Mouse (Mus musculus): ENCODE data around the gene Sept9.

Gene Sept9

DNA sequence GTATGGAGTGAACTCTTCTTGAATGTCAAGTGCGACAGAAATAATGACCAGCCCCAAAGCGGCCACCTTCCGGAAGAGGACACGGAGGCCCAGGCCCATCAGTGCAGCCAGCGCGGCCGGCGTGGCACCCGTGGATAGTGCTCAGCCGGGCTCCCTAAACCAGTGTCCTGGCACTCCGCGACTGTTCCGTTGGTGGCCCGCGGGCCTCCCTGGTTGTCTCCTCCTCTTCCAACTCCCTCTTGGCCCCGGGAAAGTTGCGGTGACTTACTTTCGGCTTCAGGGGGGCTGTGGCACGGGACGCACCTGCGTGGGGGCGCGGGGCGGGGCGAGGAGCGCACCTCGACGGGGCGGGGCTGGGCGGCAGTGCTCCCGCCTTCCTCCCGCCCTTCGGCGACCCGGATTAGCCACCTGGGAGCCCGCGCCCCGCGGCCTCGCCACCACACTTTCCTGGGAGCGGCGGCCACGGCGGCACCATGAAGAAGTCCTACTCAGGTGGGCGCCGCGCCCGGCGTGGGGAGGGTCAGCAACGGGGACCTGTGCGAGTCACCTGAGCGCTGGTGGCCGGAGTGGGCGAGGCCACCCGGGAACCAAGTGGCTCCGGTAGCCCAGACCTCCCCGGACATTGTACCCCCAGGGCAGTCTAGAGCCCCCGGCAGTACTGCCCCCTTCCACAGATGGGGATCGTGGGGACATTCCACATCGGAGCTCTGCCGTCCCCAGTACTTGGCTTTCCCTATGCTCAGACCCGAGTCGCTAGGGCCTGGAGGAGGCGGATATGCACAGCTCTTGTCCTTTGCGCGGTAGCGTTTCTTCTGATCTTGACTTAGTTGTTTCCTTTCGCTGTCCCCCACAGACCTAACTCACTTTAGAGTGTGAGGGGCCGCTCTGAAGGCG lies at the start of gene Sept9:
Gene Sept9 (plus strand): TSS at position 380 of the 894 bp plus-strand sequence.
- peak; percentile 12 for DNase-seq (ENCODE audit: inconsistent ontology term)

DNA sequence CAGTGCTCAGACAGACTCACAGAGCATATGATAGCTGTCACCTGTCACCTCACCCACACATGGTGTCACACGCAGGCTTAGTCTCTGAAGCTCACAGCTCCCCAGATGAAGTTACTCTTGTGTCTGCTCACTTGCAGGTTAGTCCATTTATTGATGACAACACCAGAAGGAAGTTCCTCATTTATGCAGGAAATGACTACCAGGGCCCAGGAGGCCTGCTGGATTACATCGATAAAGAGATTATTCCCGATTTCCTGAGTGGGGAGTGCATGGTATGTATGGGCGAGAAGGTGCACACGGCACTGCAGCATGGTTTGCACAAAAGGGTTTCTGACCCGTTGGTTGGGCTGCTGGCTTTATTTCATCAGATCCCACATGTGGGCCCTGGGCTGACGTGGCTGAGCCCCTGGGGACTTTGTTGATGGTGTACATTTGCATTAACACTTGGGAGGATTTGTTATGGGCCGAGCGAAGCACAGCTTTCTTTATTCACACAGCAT lies 48.9 kb upstream of the Sept9 start:
- no peak for DNase-seq (ENCODE audit: inconsistent ontology term)

DNA sequence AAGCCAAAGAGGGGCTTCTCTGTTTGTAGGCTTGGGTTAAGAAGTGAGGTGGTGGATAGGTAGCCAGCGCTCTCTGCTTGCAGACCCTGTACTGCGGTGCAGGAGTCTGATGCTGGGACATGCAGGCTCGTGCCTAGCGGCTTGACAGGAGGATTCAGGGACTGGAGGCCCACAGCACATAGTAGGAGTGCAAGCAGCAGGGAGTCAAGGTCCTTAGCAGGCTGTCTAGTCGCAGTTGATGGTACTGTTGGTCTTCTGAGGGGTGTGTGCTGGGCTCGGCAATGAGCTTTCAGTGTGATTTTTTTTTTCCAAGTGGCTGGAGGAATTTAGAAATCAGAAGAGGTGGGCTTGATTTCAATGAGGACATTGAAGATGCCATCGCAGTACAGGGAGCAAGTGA lies 48.0 kb upstream of the Sept9 start:
- no peak for DNase-seq (ENCODE audit: inconsistent ontology term)

DNA sequence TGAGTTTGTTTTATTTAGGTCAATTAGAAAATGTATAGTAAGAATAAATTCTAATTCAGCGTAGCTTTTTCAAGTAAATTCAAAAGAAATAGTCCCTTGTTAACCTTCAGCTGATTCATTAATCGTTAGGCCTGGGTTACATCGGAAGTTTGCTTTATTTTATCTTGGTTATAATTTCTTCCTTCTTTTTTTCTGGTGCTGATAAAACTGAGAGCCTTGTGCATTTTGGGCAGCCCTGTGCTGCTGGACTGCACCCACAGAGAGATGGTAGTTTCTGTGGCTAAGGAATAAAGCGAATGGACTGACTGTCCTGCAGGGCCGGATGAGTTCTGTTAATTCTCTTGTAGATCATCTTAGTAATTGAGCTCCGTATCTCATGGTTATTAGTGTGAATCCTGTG lies 46.9 kb upstream of the Sept9 start:
- no peak for DNase-seq (ENCODE audit: inconsistent ontology term)

- DNase-seq (ENCODE audit: inconsistent ontology term): no peak
These were observed 45.9 kb upstream of the Sept9 start for GRCm38 (mm10) chr11:117153553-117153952.

DNA sequence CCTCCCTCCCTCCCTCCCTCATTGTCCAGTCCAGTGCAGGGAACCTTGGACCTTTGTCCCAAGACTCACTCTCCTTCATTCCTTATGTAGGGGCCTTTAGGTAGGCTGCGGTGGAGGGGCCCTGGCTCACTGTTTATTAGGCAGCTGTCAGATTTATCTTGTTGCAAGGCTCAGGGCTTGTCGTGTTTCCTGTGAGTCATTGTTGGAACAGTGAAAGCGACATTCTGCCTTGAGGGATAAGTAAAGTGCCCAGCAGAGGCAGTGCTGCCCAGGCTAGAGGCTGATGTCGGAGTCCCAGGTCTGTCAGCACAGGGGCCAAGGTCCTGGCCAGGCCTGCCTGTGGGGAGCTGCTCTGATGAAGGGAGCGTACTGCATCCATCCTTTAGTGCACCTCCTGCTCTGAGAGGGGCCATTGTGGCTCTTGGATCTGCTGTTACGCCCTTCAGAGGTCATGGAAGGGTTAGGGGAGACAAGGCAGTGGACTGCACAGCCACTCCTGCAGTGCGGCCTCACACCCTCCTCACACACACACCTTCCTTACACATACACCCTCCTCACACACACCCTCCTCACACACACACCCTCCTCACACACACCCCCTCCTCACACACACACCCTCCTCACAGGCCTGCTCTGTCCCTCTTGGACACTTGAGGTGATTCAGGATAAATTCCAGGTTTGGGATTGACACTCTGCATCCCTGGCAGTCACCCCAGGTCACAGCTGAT lies 45.2 kb upstream of the Sept9 start:
- peak; percentile 66 for DNase-seq (ENCODE audit: inconsistent ontology term)

DNA sequence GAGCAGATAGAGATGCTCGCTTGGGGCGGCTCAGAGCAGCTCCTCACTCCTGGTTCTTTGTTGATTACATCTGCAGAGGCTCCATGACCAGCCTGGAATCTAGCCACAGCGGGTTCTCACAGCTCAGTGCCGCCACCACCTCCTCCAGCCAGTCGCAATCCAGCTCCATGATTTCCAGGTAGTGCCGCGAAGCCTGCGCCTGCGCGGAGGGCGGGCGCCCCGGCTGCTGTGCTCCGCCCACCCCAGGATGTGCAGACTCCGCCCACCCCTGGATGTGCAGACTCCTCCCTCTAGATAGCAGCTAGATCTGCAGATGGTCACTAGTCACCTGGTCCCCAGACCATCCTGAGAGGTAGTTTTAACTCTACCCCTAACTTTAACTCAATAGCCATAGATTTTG lies 42.7 kb upstream of the Sept9 start:
- DNase-seq (ENCODE audit: inconsistent ontology term): no peak

GRCm38 (mm10) chr11:117158343-117158742 lies 41.1 kb upstream of the Sept9 start:
- no peak for DNase-seq (ENCODE audit: inconsistent ontology term)

- DNase-seq (ENCODE audit: inconsistent ontology term): no peak
These were observed 40.1 kb upstream of the Sept9 start for GRCm38 (mm10) chr11:117159257-117159945.

DNA sequence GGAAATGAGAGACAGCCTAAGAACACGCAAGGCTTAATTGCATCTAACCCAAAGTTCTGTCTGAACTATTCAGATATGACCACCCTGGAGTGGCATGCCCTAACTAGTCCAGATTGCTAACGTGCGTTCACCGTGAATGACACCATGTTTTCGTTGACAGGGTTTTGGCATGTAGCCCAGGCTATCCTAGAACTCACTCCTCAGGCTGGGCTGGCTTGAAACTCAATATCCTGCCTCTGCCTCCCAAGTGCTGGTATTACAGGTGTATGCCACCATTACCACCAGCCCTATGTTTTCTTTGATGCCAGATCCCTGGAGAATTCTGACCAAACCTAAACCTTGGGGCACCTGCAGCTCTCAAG lies 39.5 kb upstream of the Sept9 start:
- peak; percentile 48 for DNase-seq (ENCODE audit: inconsistent ontology term)

DNA sequence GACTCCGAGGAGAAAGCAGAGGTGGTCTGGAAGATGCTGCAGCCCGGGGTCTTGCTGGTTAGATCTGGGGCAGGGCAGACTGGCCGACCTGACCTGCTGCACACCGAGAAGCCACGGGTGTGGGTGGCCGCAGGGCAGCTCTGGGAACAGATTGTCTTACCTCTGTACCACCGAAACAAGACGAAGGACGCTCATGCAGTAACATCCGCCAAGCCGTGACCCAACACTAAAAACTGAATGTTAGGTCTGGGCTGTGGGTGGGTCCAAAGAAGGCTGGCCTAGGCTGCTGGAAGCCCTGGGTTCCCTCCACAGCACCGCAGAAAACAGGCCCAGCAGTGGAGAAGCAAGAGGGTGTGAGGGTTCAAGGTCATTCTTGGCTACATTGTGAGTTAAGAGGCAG lies 38.7 kb upstream of the Sept9 start:
- DNase-seq (ENCODE audit: inconsistent ontology term): no peak

DNA sequence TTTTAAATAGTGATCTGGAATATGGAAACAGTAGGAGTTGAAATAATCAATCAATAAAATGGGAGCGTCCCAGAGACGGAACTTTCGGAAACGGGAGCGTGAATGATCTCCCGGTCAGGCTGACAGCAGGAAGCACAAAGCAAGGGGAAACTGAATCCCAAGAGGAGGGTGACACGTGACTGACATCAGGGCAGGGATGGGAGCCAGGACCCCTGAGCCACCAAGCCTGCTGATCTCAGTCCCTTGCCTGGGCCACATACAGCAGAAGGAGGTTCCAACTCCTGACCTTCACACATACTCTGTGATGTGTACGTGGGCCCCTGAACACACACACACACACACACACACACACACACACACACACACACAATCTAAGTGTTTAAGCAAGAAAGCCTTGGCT lies 37.9 kb upstream of the Sept9 start:
- DNase-seq (ENCODE audit: inconsistent ontology term): no peak

GRCm38 (mm10) chr11:117163098-117163497 lies 36.4 kb upstream of the Sept9 start:
- no peak for DNase-seq (ENCODE audit: inconsistent ontology term)

DNA sequence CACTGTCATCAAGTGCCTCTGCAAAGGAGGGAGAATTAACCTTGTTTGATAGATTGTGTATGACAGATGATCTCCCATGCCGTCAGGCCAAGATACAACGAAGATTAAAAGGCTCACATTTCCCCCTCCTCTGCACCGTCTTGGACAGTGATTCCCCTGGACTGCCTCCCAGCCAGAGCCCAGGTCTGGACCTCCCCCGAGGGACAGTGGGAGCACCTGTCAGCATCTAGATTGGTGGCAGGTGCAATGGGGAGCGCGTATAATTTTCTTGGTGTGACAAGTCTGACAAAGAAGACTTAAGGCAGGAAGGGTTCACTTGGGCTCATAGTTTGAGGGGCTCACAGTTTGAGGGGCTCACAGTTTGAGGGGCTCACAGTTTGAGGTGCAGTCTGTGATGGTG lies 35.7 kb upstream of the Sept9 start:
- DNase-seq (ENCODE audit: inconsistent ontology term): no peak

GRCm38 (mm10) chr11:117168278-117169087 lies 31.0 kb upstream of the Sept9 start:
- no peak for DNase-seq (ENCODE audit: inconsistent ontology term)

GRCm38 (mm10) chr11:117169088-117169635 lies 30.3 kb upstream of the Sept9 start:
- no peak for DNase-seq (ENCODE audit: inconsistent ontology term)

DNA sequence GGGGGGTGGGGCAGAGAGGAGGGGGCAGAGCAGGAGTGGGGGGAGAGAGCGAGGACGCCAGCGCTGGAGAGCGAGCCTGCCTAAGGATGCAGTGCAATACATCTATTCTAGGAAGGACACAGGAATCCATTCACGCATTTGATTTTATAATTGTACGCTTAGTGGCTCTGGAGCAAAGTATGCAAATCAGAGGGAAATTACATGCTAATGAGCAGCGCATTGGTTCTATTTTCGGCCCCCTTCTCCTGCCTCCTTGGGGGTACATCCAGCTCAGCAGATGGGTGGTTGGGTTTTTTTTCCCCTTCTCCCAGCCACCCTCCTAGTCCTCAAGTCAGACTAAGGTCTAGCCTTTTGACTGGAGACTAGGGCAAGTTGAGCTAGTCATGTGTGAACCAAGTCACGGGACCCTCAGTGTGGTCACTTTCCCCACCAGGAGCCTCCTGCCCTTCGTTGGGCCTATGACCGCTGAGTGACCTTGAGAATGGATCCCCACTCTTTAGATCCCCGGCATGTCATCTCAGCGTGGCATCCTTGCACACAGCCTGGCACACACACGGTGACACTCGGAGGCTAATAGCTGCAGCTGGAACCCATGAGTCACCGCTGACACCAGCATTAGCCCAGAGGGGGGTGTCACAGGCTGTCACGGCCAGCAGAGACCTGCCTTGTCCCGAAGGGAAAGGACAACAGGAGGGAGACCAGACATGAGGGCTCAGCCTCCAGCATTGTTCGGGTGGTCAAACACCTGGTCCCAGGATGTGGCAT lies 29.5 kb upstream of the Sept9 start:
- DNase-seq (ENCODE audit: inconsistent ontology term): no peak

DNA sequence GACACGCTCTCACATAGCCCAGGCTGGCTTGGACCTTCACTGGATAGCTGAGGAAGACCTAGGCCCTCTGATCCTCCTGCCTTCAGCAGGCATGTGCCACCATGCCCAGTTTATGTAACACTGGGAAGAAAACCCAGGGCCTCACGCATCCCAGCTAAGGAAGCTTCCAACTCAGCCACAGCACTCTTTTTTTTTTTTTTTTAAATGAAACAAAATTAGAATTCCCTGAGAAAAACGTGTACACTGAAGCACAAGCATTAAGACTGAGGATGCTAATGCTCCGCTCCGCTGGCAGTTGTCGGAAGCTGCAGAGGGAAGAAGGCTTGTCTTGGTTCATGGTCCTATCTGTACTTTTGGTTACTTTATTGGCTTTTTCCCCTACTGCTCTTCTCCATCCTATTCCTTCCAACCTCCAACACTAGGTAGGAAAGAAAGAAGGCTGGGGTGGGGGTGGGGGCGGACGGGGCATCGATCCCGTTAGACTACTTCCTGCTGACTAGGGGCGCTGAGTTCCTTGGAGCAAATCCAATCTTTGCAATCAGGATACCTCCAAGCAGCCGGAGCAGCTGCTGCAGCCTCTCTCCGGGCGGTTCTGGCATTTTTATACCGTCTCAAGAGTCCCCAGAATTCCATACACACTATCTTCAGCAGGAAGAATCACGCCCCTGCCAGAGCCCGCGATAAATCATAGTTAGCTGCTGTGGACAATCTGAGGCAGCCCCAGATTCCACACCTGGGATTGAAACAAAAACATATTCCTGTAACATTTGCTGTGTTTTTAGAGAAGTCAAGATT lies 25.2 kb upstream of the Sept9 start:
- DNase-seq (ENCODE audit: inconsistent ontology term): no peak

DNA sequence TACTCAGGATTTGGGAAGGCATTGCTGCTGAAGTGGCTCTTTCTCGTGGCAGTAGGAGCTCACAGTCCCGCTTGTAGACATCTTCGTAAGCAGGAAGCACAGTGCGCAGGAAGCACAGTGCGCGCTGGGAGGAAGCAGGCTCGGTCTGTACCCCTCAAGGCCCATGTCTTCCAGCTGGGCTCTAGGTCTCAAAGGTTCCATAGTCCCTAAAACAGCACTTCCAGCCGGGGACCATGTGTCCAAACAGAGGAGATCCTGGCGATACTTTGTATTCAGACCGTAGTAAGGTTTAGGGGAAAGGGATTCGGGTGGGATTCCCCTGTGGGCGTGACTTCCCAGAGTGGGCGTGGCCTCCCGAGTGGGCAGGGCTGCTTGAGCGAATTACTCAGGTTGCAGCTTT lies 24.5 kb upstream of the Sept9 start:
- DNase-seq (ENCODE audit: inconsistent ontology term): no peak

GRCm38 (mm10) chr11:117175472-117175871 lies 24.0 kb upstream of the Sept9 start:
- no peak for DNase-seq (ENCODE audit: inconsistent ontology term)
